Mouse (Mus musculus): ENCODE measurements around the gene Aqp7.

- TF ChIP-seq CTCF (IDR thresholded peaks at IDR 0.05; ENCODE audit: low read depth, low read length) = no peak
- TF ChIP-seq GATA1 (IDR thresholded peaks at IDR 0.05; ENCODE audit: borderline replicate concordance, low read length) = no peak
- TF ChIP-seq TAL1 (conservative IDR thresholded peaks at IDR 0.05; ENCODE audit: low read depth, low read length) = no peak
- TF ChIP-seq POLR2AphosphoS5 (IDR thresholded peaks at IDR 0.05; ENCODE audit: insufficient replicate concordance, low read depth, low read length) = no peak
- no peak for TF ChIP-seq GATA2 (IDR thresholded peaks at IDR 0.05; ENCODE audit: borderline replicate concordance, low read depth, low read length)
Observed at GRCm38 (mm10) chr4:40989633-40990032, 58.3 kb downstream of the Aqp7 start.
